Mouse (Mus musculus) kidney, adult 2 months (tissue): ENCODE measurements at regions not wholly inside any gene's neighbourhood (a gene's known extent, or its start where the extent isn't known, plus 50 kb on each side); places are given as distances from the start of the nearest gene placed in this dataset.

Experiments used
- DNase-seq: peaks from one replicate; pipeline ENCODE4 v3.0.0; 2021
- H3K27ac ChIP-seq: fragments of 200-500 bp; 2 replicates; pipeline ENCODE4 v1.5.1; 2012; ENCODE audit warnings: low read depth, low read length, control low read depth, inconsistent platforms; ENCODE audit not compliant: insufficient read depth
- H3K27me3 ChIP-seq: fragments of 200-500 bp; replicated peaks from 2 replicates; pipeline ENCODE4 v1.6.1; 2012; ENCODE audit warnings: mild to moderate bottlenecking, moderate library complexity, low read length, inconsistent platforms; ENCODE audit not compliant: control insufficient read depth, insufficient read depth
- H3K36me3 ChIP-seq: fragments of 200-500 bp; 2 replicates; pipeline ENCODE4 v1.6.1; 2012; ENCODE audit warnings: mild to moderate bottlenecking, moderate library complexity, low read length, inconsistent platforms; ENCODE audit not compliant: control insufficient read depth, insufficient read depth
- H3K4me1 ChIP-seq: fragments of 200-500 bp; 2 replicates; pipeline ENCODE4 v1.6.1; 2011; ENCODE audit warnings: low read length; ENCODE audit not compliant: control insufficient read depth, insufficient read depth
- H3K4me3 ChIP-seq: fragments of 200-500 bp; 2 replicates; pipeline ENCODE4 v1.5.1; 2011; ENCODE audit warnings: mild to moderate bottlenecking, low read depth, low read length, control low read depth; ENCODE audit not compliant: insufficient read depth
- CTCF ChIP-seq: fragments of 200-500 bp; conservative IDR thresholded peaks from 2 replicates; pipeline ENCODE4 v1.5.1; 2011; ENCODE audit warnings: low read depth, mild to moderate bottlenecking, control low read depth, low read length, moderate library complexity, mixed read lengths; ENCODE audit not compliant: insufficient read depth, insufficient read length
- POLR2A ChIP-seq: fragments of 200-500 bp; IDR thresholded peaks from one replicate; pipeline ENCODE4 v1.6.1; 2011; ENCODE audit warnings: low read depth, low read length, control low read depth
- WGBS: fragments of 180-500 bp; shearing (Covaris S2); methylation state at CpG from one replicate; pipeline ENCODE4 v1.1.7; 2018; 5-methylcytosine and 5-hydroxymethylcytosine counted together

GRCm38 (mm10) chr14:95660862-95661261, 220.2 kb upstream of the 4921530L21Rik start:
- 70% methylated on average over 1 of the region's 1 CpGs for WGBS
- no peak for DNase-seq
- H3K4me1 ChIP-seq = no peaks in the 10 kb centered on the region
- no peak overlapping the region for H3K4me3 ChIP-seq
- no peak overlapping the region for H3K27ac ChIP-seq
- no peaks in the 10 kb centered on the region for H3K27me3 ChIP-seq
- H3K36me3 ChIP-seq = no peaks in the 10 kb centered on the region
- no peak for TF ChIP-seq POLR2A
- TF ChIP-seq CTCF = no peak

- H3K4me1 ChIP-seq = no peaks in the 10 kb centered on the region
- H3K36me3 ChIP-seq = no peaks in the 10 kb centered on the region
- 89% methylated on average over 3 of the region's 3 CpGs for WGBS
- no peak for TF ChIP-seq POLR2A
- no peak for TF ChIP-seq CTCF
- no peak for DNase-seq
- no peak overlapping the region for H3K4me3 ChIP-seq
- no peak overlapping the region for H3K27ac ChIP-seq
- H3K27me3 ChIP-seq = no peaks in the 10 kb centered on the region
Measured at GRCm38 (mm10) chr14:95661416-95661815, 219.6 kb upstream of the 4921530L21Rik start.

- DNase-seq = no peak
- Histone ChIP-seq H3K27me3 (no peaks in the 10 kb centered on the region; the same call in 1 of the 2 replicates), H3K4me3 (no peak overlapping the region), H3K4me1 (no peaks in the 10 kb centered on the region), H3K27ac (no peak overlapping the region), H3K36me3 (no peaks in the 10 kb centered on the region)
- 59% methylated on average over 1 of the region's 1 CpGs for WGBS
- TF ChIP-seq POLR2A = no peak
- no peak for TF ChIP-seq CTCF
Measured at GRCm38 (mm10) chr14:95687448-95687847, 193.6 kb upstream of the 4921530L21Rik start.

GRCm38 (mm10) chr14:95688611-95689010, 192.4 kb upstream of the 4921530L21Rik start:
- H3K27ac ChIP-seq = no peak overlapping the region
- H3K36me3 ChIP-seq = no peaks in the 10 kb centered on the region
- DNase-seq = no peak
- no peak overlapping the region for H3K4me3 ChIP-seq
- no peak for TF ChIP-seq CTCF
- TF ChIP-seq POLR2A = no peak
- H3K27me3 ChIP-seq = no peaks in the 10 kb centered on the region; the same call in 1 of the 2 replicates
- no peaks in the 10 kb centered on the region for H3K4me1 ChIP-seq

GRCm38 (mm10) chr14:95726082-95726481, 155.0 kb upstream of the 4921530L21Rik start:
- TF ChIP-seq CTCF = no peak
- TF ChIP-seq POLR2A = no peak
- no peaks in the 10 kb centered on the region for H3K4me1 ChIP-seq
- no peak overlapping the region for H3K4me3 ChIP-seq
- no peak overlapping the region for H3K27ac ChIP-seq
- DNase-seq = no peak
- H3K27me3 ChIP-seq = no peaks in the 10 kb centered on the region
- H3K36me3 ChIP-seq = no peaks in the 10 kb centered on the region

GRCm38 (mm10) chr14:95775737-95776136, 105.3 kb upstream of the 4921530L21Rik start:
- Histone ChIP-seq H3K36me3 (no peaks in the 10 kb centered on the region), H3K27me3 (no peaks in the 10 kb centered on the region), H3K4me1 (no peaks in the 10 kb centered on the region), H3K4me3 (no peak overlapping the region), H3K27ac (no peak overlapping the region)
- no peak for DNase-seq
- no peak for TF ChIP-seq POLR2A
- no peak for TF ChIP-seq CTCF
- 52% methylated on average over 2 of the region's 2 CpGs for WGBS

GRCm38 (mm10) chr14:95777439-95777838, 103.6 kb upstream of the 4921530L21Rik start:
- TF ChIP-seq CTCF = no peak
- no peak for TF ChIP-seq POLR2A
- no peaks in the 10 kb centered on the region for H3K4me1 ChIP-seq
- H3K27ac ChIP-seq = no peak overlapping the region
- no peaks in the 10 kb centered on the region for H3K36me3 ChIP-seq
- DNase-seq = no peak
- H3K27me3 ChIP-seq = no peaks in the 10 kb centered on the region
- H3K4me3 ChIP-seq = no peak overlapping the region
